Mouse (Mus musculus): ENCODE data around the gene Plpp2. TPM values are rescaled to one million over a fixed set of nuclear protein-coding genes. Genes with fewer than 3 reads are reported as not detected.

Gene Plpp2
- polyA plus RNA-seq, 1 experiment from 2014 or later, result 19.3 TPM

DNA sequence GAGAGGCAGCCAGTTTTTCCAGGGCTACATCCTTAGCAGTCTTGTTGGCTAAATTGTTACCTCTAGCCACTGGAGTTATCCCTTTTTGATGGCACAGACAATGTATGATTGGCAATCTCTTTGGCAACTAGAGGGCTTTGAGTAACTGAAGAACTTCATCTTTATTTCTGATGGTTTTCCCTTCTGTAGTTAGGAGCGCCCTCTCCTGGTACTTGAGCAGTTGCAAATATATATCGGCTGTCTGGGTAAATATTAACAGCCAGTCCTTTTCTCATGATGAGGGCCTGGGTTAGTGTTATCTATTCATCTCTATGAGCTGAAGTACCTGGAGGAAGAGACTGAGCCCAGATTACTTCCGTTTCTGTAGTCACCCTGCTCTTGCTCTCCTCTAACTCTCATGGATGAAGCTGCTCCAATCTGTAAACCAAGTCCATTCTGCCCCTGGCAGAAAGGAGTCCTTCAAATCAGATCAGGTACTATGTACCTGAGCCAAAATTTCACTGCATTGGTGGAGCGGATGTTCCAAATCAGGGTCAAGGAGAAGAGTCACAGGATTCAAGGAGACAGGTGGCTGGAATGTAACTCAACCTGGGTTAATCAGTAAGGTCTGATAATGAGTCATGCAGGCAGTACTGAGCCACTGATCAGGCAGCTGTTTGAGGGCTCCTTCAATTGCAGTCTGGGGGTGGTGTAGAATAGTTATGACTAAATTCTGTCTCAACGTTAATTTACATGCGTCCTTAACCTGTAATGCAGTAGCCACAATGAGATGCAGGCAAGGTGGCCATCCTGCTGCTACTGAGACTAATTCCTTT is 30.6 kb downstream of the Plpp2 start:
- Histone ChIP-seq H3K36me3 (no peaks in the 10 kb centered on the region), H3K9me3 (peaks cover 2% of the 10 kb centered on the region; the same call in 1 of the 2 replicates), H3K27me3 (ENCODE audit: insufficient read depth, poor library complexity, severe bottlenecking) (no peaks in the 10 kb centered on the region), H3K4me1 (replicated peaks) (no peaks in the 10 kb centered on the region), H3K4me3 (no peak overlapping the region), H3K27ac (no peak overlapping the region)
- WGBS, result 67% methylated on average over 6 of the region's 6 CpGs
- no peak for DNase-seq (ENCODE audit: low spot score)

DNA sequence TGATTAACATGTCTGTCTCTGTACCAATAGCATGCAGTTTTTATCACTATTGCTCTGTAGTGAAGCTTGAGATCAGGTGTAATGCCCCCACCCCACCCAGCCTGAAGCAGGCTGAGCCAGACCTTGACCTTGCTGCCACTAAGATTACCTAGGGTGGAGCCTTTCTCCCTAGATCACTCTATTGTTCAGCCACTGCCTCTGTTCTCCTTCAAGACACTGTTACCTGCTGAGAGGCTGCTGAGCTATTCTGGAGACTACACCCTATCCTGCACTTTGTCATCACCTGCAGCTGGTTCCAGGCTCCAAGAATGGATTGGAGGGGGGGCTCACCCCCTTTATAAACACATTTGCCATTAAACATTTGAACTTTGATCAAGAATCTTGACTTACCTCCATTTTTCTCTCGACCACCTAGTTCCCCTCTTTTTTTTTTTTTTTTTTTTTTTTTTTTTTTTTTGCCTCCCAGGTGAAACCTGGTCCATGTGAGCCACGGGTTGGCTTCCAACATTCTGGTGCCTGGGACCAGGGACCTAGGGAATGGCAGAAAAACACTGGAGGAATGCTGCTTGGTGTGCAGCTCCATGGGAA is 36.8 kb downstream of the Plpp2 start:
- peaks cover 2% of the 10 kb centered on the region; the same call in 1 of the 2 replicates for H3K9me3 ChIP-seq
- no peak overlapping the region for H3K27ac ChIP-seq
- WGBS, result 53% methylated on average over 2 of the region's 2 CpGs
- no peak for DNase-seq (ENCODE audit: low spot score)
- no peaks in the 10 kb centered on the region for H3K4me1 ChIP-seq (replicated peaks)
- no peak overlapping the region for H3K4me3 ChIP-seq
- H3K36me3 ChIP-seq, result no peaks in the 10 kb centered on the region
- no peaks in the 10 kb centered on the region for H3K27me3 ChIP-seq (ENCODE audit: insufficient read depth, poor library complexity, severe bottlenecking)

DNA sequence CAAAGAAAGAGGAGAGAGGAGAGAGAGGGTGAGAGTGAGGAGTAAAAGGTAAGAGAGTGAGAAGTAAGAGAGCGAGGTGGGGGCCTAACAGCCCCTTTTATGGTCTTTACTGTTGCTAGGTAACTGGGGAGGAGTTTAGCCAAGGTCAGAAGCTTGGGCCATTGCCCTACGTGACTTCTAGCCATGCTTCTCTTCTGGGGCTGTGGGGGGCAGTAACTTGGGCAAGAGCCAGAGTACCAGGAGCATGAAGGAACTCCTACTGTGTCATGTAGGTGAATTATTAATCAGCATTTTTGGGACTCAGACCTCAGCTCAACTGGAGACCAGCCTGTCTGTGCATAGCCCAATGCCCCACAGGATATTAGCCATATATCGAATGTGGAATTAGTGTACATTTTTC is 37.7 kb downstream of the Plpp2 start:
- Histone ChIP-seq H3K4me1 (replicated peaks) (no peaks in the 10 kb centered on the region), H3K9me3 (peaks cover 2% of the 10 kb centered on the region; the same call in 1 of the 2 replicates), H3K36me3 (no peaks in the 10 kb centered on the region), H3K4me3 (no peak overlapping the region), H3K27me3 (ENCODE audit: insufficient read depth, poor library complexity, severe bottlenecking) (no peaks in the 10 kb centered on the region), H3K27ac (no peak overlapping the region)
- 75% methylated on average over 3 of the region's 3 CpGs for WGBS
- DNase-seq (ENCODE audit: low spot score), result no peak

Other genes starting within 250 kb of the Plpp2 start
- not detected in 2 replicates for gene Vmn2r82, start 177.3 kb downstream of the Plpp2 start, polyA plus RNA-seq (2016; fragmentation: Nextera tagmentation; extraction: Ambion mirVana)
- gene Vmn2r83, start 65.1 kb downstream of the Plpp2 start, polyA plus RNA-seq (2016; fragmentation: Nextera tagmentation; extraction: Ambion mirVana), result not detected in 2 replicates
- gene Mier2, start 21.4 kb upstream of the Plpp2 start, polyA plus RNA-seq (2016; fragmentation: Nextera tagmentation; extraction: Ambion mirVana), result 70.0 and 77.2 TPM in 2 replicates
- gene Theg, start 53.5 kb upstream of the Plpp2 start, polyA plus RNA-seq (2016; fragmentation: Nextera tagmentation; extraction: Ambion mirVana), result not detected in 2 replicates
- 0.02 and 0.07 TPM in 2 replicates for gene C2cd4c, start 80.2 kb upstream of the Plpp2 start, polyA plus RNA-seq (2016; fragmentation: Nextera tagmentation; extraction: Ambion mirVana)
- gene Shc2, start 104.1 kb upstream of the Plpp2 start, polyA plus RNA-seq (2016; fragmentation: Nextera tagmentation; extraction: Ambion mirVana), result 20.5 and 22.6 TPM in 2 replicates
- not detected in 2 replicates for gene Odf3l2, start 111.9 kb upstream of the Plpp2 start, polyA plus RNA-seq (2016; fragmentation: Nextera tagmentation; extraction: Ambion mirVana)
- gene Madcam1, start 130.8 kb upstream of the Plpp2 start, polyA plus RNA-seq (2016; fragmentation: Nextera tagmentation; extraction: Ambion mirVana), result 1.4 and 1.5 TPM in 2 replicates
- 66.0 and 76.6 TPM in 2 replicates for gene Tpgs1, start 135.6 kb upstream of the Plpp2 start, polyA plus RNA-seq (2016; fragmentation: Nextera tagmentation; extraction: Ambion mirVana)
- gene Cdc34, start 148.4 kb upstream of the Plpp2 start, polyA plus RNA-seq (2016; fragmentation: Nextera tagmentation; extraction: Ambion mirVana), result 243 and 244 TPM in 2 replicates
- 0.75 and 1.2 TPM in 2 replicates for gene Gzmm, start 155.2 kb upstream of the Plpp2 start, polyA plus RNA-seq (2016; fragmentation: Nextera tagmentation; extraction: Ambion mirVana)
- 657 and 686 TPM in 2 replicates for gene Bsg, start 170.7 kb upstream of the Plpp2 start, polyA plus RNA-seq (2016; fragmentation: Nextera tagmentation; extraction: Ambion mirVana)
- 0.08 and 0.11 TPM in 2 replicates for gene Hcn2, start 182.8 kb upstream of the Plpp2 start, polyA plus RNA-seq (2016; fragmentation: Nextera tagmentation; extraction: Ambion mirVana)
- gene Polrmt, start 212.8 kb upstream of the Plpp2 start, polyA plus RNA-seq (2016; fragmentation: Nextera tagmentation; extraction: Ambion mirVana), result 47.3 and 51.6 TPM in 2 replicates
- gene Fgf22, start 221.3 kb upstream of the Plpp2 start, polyA plus RNA-seq (2016; fragmentation: Nextera tagmentation; extraction: Ambion mirVana), result 0.12 and 0.55 TPM in 2 replicates
- 124 and 136 TPM in 2 replicates for gene Rnf126, start 233.2 kb upstream of the Plpp2 start, polyA plus RNA-seq (2016; fragmentation: Nextera tagmentation; extraction: Ambion mirVana)
- gene Fstl3, start 243.5 kb upstream of the Plpp2 start, polyA plus RNA-seq (2016; fragmentation: Nextera tagmentation; extraction: Ambion mirVana), result 1.7 and 1.8 TPM in 2 replicates